Mouse (Mus musculus) cerebellum, adult 11-12 months (tissue): ENCODE data around the gene Gpr89.

Experiments
- DNase-seq: peaks from one replicate; pipeline ENCODE4 v3.0.0; 2022

Gpr89 gene

DNA sequence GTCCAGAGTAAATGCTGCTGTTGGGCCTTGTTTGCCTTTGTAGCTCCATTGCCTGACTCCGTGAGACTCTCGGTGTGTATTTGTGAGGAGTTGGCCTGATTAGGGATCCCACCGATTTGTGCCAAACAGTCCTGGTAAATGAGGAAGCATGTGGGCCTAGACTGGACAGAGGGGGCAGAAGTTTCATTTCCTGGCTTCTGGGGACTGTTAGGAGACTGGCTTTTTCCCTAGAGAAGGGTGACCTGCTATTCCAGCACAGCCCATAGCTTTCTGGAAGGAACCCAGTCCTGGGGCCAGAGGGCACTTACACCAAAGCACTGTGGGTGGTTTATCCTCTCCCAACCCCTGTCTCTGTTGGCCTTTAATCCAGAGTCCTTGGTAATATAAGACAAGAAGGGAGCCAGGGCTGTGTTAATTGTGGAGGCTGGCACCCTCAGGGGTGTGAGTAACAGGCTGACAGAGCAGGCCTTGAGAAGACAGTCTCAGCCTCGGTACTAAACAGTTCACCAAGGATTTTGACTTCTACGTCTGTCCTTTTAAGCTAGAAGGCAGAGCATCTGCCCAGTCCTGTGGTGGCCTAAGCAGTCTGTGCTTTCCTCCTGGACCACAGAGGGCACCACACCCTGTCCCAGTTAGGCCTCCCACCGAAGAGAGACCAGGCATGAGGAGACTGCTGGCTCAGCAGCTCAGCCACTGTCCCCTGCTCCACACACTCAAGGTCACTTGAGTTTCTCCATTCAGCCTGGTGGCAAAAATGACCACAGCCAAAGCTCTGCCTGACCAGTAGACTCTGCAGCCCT lies 84.8 kb downstream of the Gpr89 start:
- no peak for DNase-seq
